Mouse (Mus musculus): ENCODE data around the gene Nrg3. TPM values are rescaled to one million over a fixed set of nuclear protein-coding genes. Genes with fewer than 3 reads are reported as not detected.

The Nrg3 gene
- polyA plus RNA-seq, 1 experiment from 2014 or later: 14.4 TPM

DNA sequence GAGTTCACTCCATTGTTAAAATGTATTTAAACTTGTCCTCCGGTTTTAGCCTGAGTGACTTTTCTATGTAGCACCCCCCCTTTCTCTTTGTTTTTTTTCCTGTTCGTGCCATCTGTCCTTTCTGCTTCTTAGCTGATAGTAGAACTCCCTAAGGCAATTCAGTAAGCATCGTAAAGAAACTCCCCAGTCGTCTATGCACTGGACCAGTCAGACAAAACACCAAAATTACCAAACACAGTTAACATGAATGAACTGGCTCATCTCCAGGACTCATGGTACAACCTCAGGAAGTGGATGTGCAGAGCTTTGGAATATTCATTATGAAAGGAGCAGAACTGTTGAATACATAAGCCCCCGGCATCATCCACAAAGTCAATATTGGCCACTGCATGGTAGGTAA is 429.5 kb downstream of the Nrg3 start:
- 52% methylated on average over 5 of the region's 5 CpGs for WGBS
- Histone ChIP-seq H3K4me3 (no peak overlapping the region), H3K4me2 (no peak overlapping the region), H3K9me3 (no peaks in the 10 kb centered on the region; the same call in 1 of the 2 replicates), H3K27me3 (no peaks in the 10 kb centered on the region), H3K4me1 (replicated peaks) (0 out of 2 replicates have a peak, but pooled peaks cover 7% of the 10 kb centered on the region), H3K9ac (no peak overlapping the region), H3K27ac (replicated peaks) (no peak overlapping the region), H3K36me3 (no peaks in the 10 kb centered on the region)
- ATAC-seq (ENCODE audit: low FRiP score, low read depth): no peak

DNA sequence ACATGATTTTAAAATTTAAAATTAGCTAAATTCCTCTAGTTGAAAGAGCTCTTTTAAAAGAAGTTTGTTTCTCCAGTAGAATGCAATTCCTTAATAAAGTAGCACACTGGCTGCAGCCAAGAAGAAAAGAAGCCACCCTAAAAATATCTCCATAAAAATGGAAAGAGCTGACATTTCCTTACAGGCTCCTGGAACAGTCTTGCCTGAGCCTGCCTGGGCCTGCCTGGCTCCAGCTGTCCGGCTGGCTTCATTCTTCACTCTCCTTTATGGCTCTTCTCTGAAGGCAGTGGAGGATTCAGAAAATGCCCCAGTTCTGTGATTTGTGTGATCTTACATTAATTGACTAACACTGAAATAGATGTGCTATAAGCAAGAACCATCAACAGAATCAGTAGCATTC is 433.8 kb downstream of the Nrg3 start:
- Histone ChIP-seq H3K27me3 (no peaks in the 10 kb centered on the region), H3K9me3 (no peaks in the 10 kb centered on the region; the same call in 1 of the 2 replicates), H3K9ac (no peak overlapping the region), H3K4me2 (no peak overlapping the region), H3K4me1 (replicated peaks) (0 out of 2 replicates have a peak, but pooled peaks cover 2% of the 10 kb centered on the region), H3K4me3 (no peak overlapping the region), H3K36me3 (no peaks in the 10 kb centered on the region), H3K27ac (replicated peaks) (no peak overlapping the region)
- 67% methylated on average over 1 of the region's 1 CpGs for WGBS
- ATAC-seq (ENCODE audit: low FRiP score, low read depth): no peak

DNA sequence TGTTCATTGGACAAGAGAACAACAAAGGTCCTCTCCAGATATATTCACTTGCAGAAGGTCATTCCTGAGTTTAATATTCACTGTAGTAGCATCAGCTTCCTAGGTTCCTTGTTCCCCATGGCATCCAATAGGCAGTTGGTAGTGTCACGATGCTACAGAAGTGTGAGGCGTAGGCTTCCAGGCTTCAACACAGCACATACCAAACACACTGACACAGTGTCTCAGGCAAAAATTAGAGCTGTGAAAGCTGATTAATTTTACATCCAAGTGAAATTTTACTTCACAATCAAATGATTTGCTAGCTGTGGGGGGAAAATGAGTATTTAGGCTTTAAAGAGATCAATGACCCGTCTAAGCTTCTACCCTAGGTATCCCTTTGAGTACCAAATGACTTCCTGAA is 438.4 kb downstream of the Nrg3 start:
- no peaks in the 10 kb centered on the region for H3K36me3 ChIP-seq
- no peaks in the 10 kb centered on the region for H3K9me3 ChIP-seq
- no peak overlapping the region for H3K4me3 ChIP-seq
- H3K9ac ChIP-seq: no peak overlapping the region
- ATAC-seq (ENCODE audit: low FRiP score, low read depth): no peak
- no peak overlapping the region for H3K4me2 ChIP-seq
- H3K4me1 ChIP-seq (replicated peaks): no peaks in the 10 kb centered on the region
- no peak overlapping the region for H3K27ac ChIP-seq (replicated peaks)
- WGBS: 94% methylated on average over 3 of the region's 3 CpGs
- H3K27me3 ChIP-seq: no peaks in the 10 kb centered on the region

- Histone ChIP-seq H3K9ac (no peak overlapping the region), H3K27me3 (no peaks in the 10 kb centered on the region), H3K4me1 (replicated peaks) (no peaks in the 10 kb centered on the region), H3K4me3 (no peak overlapping the region), H3K9me3 (no peaks in the 10 kb centered on the region), H3K36me3 (no peaks in the 10 kb centered on the region), H3K27ac (replicated peaks) (no peak overlapping the region), H3K4me2 (no peak overlapping the region)
- ATAC-seq (ENCODE audit: low FRiP score, low read depth): no peak
- 84% methylated on average over 2 of the region's 2 CpGs for WGBS
Measured at GRCm38 (mm10) chr14:39023065-39023464, 449.8 kb downstream of the Nrg3 start.

GRCm38 (mm10) chr14:39014126-39014525 is 458.8 kb downstream of the Nrg3 start:
- no peaks in the 10 kb centered on the region for H3K9me3 ChIP-seq
- no peaks in the 10 kb centered on the region for H3K36me3 ChIP-seq
- no peaks in the 10 kb centered on the region for H3K27me3 ChIP-seq
- no peak overlapping the region for H3K4me3 ChIP-seq
- H3K4me1 ChIP-seq (replicated peaks): no peaks in the 10 kb centered on the region
- H3K9ac ChIP-seq: no peak overlapping the region
- no peak overlapping the region for H3K27ac ChIP-seq (replicated peaks)
- ATAC-seq (ENCODE audit: low FRiP score, low read depth): no peak
- H3K4me2 ChIP-seq: no peak overlapping the region

GRCm38 (mm10) chr14:38997843-38998242 is 475.0 kb downstream of the Nrg3 start:
- ATAC-seq (ENCODE audit: low FRiP score, low read depth): no peak
- Histone ChIP-seq H3K4me1 (replicated peaks) (no peaks in the 10 kb centered on the region), H3K27ac (replicated peaks) (peak overlapping the region; percentile 34; the same call in 1 of the 2 replicates), H3K36me3 (no peaks in the 10 kb centered on the region), H3K4me3 (no peak overlapping the region), H3K27me3 (no peaks in the 10 kb centered on the region), H3K9me3 (no peaks in the 10 kb centered on the region), H3K4me2 (no peak overlapping the region), H3K9ac (no peak overlapping the region)
- 57% methylated on average over 3 of the region's 3 CpGs for WGBS

GRCm38 (mm10) chr14:38992574-38992866 is 480.4 kb downstream of the Nrg3 start:
- H3K4me1 ChIP-seq (replicated peaks): peaks cover 7% of the 10 kb centered on the region
- H3K27me3 ChIP-seq: no peaks in the 10 kb centered on the region
- H3K27ac ChIP-seq (replicated peaks): 0 out of 2 replicates have a peak overlapping the region, but pooled peaks have one; percentile 25
- WGBS: 89% methylated on average over 1 of the region's 1 CpGs
- H3K9me3 ChIP-seq: no peaks in the 10 kb centered on the region
- H3K4me3 ChIP-seq: no peak overlapping the region
- H3K9ac ChIP-seq: no peak overlapping the region
- no peaks in the 10 kb centered on the region for H3K36me3 ChIP-seq
- no peak overlapping the region for H3K4me2 ChIP-seq
- no peak for ATAC-seq (ENCODE audit: low FRiP score, low read depth)

DNA sequence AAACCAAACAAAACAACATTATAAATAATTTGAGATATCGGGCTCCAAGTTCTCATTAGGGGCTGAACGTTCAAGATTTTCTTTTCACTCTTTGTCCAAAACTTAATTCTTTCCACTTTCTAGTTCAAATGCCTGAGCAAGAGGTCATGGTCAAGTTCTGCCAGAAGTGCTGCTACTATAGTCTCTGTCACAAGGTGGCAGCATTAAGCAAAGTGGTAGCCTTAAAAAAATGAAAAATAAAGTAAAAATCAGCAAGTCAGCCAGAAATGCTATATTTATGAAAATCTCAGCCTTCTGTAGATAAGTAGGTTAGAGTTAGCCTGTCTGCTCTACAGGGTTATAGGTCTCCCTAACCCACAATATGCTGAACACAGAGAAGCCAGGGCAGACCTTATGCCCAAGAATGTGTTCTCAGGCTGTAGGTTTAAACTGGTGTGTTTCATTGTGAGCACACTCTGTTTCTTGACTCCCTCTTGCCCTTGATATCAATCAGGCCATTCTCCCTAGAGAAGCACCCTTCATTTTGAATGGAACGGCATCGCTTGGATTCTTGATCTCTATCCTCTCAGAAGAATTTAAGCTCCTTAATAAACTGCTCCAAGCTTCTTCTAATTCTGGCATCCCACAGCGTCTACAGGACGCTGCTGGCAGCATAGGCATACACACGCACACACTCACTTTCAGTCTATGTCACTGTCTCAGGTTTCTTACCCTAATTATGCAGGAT is 480.9 kb downstream of the Nrg3 start:
- no peak; the same call in 1 of the 2 replicates for ATAC-seq (ENCODE audit: low FRiP score, low read depth)
- Histone ChIP-seq H3K9ac (no peak overlapping the region), H3K4me3 (no peak overlapping the region), H3K27ac (replicated peaks) (0 out of 2 replicates have a peak overlapping the region, but pooled peaks have one; percentile 25), H3K4me1 (replicated peaks) (peaks cover 7% of the 10 kb centered on the region), H3K36me3 (no peaks in the 10 kb centered on the region), H3K4me2 (no peak overlapping the region), H3K27me3 (no peaks in the 10 kb centered on the region), H3K9me3 (no peaks in the 10 kb centered on the region)
- WGBS: 66% methylated on average over 7 of the region's 7 CpGs

DNA sequence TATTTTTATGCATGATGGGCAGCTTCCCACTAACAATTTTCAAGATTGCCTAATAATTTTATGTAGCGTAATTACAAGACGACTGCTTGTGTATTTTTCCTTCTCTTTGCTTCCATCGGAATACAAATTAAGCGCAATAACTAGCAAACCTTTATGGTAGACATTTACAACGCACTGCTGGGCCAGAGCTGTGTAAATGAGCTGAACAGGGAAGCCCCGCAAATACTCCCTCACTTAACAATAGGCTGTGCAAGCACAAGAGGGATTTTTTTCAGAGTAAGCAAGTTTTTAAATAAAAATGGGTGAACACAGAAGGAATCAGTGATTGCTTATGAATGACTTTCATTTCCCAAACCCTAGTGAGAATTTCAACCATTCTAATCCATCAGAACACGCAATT is 513.5 kb downstream of the Nrg3 start:
- no peak for ATAC-seq (ENCODE audit: low FRiP score, low read depth)
- Histone ChIP-seq H3K9ac (no peak overlapping the region), H3K27me3 (no peaks in the 10 kb centered on the region), H3K4me1 (replicated peaks) (no peaks in the 10 kb centered on the region), H3K4me3 (no peak overlapping the region), H3K27ac (replicated peaks) (no peak overlapping the region), H3K4me2 (no peak overlapping the region), H3K36me3 (no peaks in the 10 kb centered on the region), H3K9me3 (no peaks in the 10 kb centered on the region)
- WGBS: 64% methylated on average over 7 of the region's 7 CpGs

- 74% methylated on average over 1 of the region's 1 CpGs for WGBS
- no peak for ATAC-seq (ENCODE audit: low FRiP score, low read depth)
- Histone ChIP-seq H3K9me3 (no peaks in the 10 kb centered on the region), H3K4me3 (no peak overlapping the region), H3K27me3 (no peaks in the 10 kb centered on the region), H3K9ac (no peak overlapping the region), H3K36me3 (no peaks in the 10 kb centered on the region), H3K4me2 (no peak overlapping the region), H3K27ac (replicated peaks) (no peak overlapping the region), H3K4me1 (replicated peaks) (no peaks in the 10 kb centered on the region)
Measured at GRCm38 (mm10) chr14:38937481-38937880, 535.4 kb downstream of the Nrg3 start.

GRCm38 (mm10) chr14:38936483-38937054 is 536.3 kb downstream of the Nrg3 start:
- Histone ChIP-seq H3K4me1 (replicated peaks) (no peaks in the 10 kb centered on the region), H3K27ac (replicated peaks) (no peak overlapping the region; the same call in 1 of the 2 replicates), H3K4me2 (no peak overlapping the region), H3K4me3 (no peak overlapping the region), H3K27me3 (no peaks in the 10 kb centered on the region), H3K9ac (no peak overlapping the region), H3K36me3 (no peaks in the 10 kb centered on the region), H3K9me3 (no peaks in the 10 kb centered on the region)
- WGBS: 19% methylated on average over 2 of the region's 2 CpGs
- ATAC-seq (ENCODE audit: low FRiP score, low read depth): no peak

DNA sequence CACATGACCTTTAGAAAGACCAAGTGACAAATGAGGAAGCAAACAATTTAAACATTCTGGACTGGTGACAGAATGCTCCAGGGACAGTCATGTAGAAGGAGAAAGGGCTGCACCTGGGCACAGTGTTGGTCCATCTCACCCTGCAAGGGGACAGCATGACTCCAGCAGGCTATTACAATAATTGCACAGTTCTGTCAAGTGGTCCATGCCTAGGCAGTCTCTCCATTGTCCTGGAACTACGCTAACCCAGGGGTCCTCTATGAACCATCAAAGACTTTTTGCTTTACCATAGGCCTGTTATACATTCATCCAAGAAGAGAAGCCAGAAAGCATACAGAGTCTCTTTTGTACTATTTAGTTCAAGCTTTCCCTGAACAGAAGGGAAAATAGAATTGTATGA is 549.2 kb downstream of the Nrg3 start:
- H3K27ac ChIP-seq (replicated peaks): no peak overlapping the region
- ATAC-seq (ENCODE audit: low FRiP score, low read depth): no peak
- H3K4me1 ChIP-seq (replicated peaks): no peaks in the 10 kb centered on the region
- H3K36me3 ChIP-seq: no peaks in the 10 kb centered on the region
- no peaks in the 10 kb centered on the region for H3K9me3 ChIP-seq
- 64% methylated on average over 1 of the region's 1 CpGs for WGBS
- H3K9ac ChIP-seq: no peak overlapping the region
- no peak overlapping the region for H3K4me2 ChIP-seq
- no peaks in the 10 kb centered on the region for H3K27me3 ChIP-seq
- H3K4me3 ChIP-seq: no peak overlapping the region

- Histone ChIP-seq H3K4me3 (no peak overlapping the region), H3K4me2 (no peak overlapping the region), H3K36me3 (no peaks in the 10 kb centered on the region), H3K9me3 (no peaks in the 10 kb centered on the region), H3K27me3 (no peaks in the 10 kb centered on the region), H3K4me1 (replicated peaks) (no peaks in the 10 kb centered on the region), H3K27ac (replicated peaks) (no peak overlapping the region), H3K9ac (no peak overlapping the region)
- no peak for ATAC-seq (ENCODE audit: low FRiP score, low read depth)
- WGBS: 79% methylated on average over 2 of the region's 2 CpGs
Measured at GRCm38 (mm10) chr14:38920800-38921199, 552.1 kb downstream of the Nrg3 start.
